Mouse (Mus musculus): ENCODE data around the gene Mpdu1.
"Not testable (repeated sequence)": the region's sequence is repeated elsewhere in the genome, so short reads cannot be mapped to it uniquely, and the experiment has no call there.

Mpdu1 gene

GRCm38 (mm10) chr11:69622406-69622805 lies 40.0 kb downstream of the Mpdu1 start:
- DNase-seq (ENCODE audit: low read depth in 2 of 2, low spot score in 2 of 2) = no peak

GRCm38 (mm10) chr11:69621571-69622268 lies 40.7 kb downstream of the Mpdu1 start, which contains the start of gene Sat2:
Gene Sat2, plus strand, starts transcription at chr11:69622024.
- no peak for DNase-seq (ENCODE audit: low read depth in 2 of 2, low spot score in 2 of 2)

DNA sequence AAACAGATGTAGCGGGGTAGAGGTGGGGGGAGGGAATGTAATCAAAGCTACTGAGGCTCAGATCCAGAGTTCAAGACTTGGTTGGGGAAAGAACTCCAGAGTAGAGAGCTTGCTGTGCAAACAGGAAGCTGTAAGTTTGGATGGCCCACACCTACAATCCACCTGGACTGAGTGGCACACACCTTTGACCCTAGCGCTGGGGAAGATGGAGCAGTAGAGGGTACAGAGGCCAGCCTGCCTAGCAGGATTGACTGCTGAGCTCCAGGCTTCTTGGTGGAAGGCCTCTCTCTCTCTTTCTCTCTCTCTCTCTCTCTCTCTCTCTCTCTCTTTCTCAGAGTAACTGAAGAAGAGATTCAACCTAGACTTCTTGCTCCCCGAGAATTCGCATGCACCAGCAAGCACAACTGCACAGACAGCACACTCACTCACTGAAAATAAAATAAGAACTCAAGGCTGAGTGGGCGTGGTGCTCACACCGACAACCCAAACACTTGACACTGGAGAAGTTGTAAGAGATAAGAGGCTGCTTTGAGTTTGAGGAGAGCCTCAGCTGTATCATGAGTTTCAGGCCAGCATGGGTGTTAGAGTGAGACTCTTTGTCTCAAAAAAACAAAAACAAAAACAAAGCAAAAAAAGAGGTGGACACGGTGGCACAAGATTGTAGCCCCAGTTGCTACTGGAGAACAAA lies 41.9 kb downstream of the Mpdu1 start:
- no peak for DNase-seq (ENCODE audit: low read depth in 2 of 2, low spot score in 2 of 2)

DNA sequence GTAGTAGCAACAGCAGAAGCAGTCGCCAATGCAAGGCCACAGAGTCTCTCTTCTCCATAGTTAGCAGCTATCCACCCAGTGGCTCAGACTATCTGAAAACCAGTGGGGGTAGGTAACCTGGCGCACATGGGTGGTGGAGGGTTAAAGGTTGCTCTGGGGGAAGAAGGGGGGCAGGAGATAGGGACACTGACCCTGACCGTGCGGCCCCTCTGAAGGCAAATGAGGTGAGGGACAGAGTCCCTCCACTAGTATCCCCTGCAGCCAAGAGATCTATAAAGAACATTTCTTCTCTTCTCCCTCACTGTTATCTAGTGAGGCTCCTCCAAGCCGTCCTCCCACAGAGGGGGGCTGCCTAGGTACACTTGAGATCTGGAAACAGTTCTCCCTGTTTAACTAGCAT lies 44.6 kb downstream of the Mpdu1 start, which contains the start of gene Shbg:
TSS of gene Shbg (minus strand) at position 101 of the 400 bp plus-strand sequence.
- DNase-seq (ENCODE audit: low read depth in 2 of 2, low spot score in 2 of 2) = no peak

DNA sequence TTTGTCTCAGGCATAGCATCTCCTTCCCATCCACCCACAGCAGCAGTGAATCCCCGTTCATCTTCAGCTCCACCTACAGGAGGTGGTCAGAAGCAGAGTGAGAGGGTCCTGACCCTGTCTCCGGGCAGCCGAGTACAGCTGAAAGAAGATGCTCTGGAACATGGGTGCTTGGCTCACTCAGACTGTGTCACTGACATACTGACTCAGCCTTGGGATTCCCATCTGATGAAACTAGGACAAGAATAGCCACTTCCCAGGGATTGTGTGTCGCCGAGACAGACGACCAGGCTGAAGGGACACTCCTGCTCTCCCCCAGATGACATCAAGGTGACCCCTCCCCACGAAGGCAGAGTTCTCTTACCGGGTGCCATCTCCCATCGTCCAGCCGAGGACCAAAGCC lies 45.7 kb downstream of the Mpdu1 start:
- no peak for DNase-seq (ENCODE audit: low read depth in 2 of 2, low spot score in 2 of 2)

DNA sequence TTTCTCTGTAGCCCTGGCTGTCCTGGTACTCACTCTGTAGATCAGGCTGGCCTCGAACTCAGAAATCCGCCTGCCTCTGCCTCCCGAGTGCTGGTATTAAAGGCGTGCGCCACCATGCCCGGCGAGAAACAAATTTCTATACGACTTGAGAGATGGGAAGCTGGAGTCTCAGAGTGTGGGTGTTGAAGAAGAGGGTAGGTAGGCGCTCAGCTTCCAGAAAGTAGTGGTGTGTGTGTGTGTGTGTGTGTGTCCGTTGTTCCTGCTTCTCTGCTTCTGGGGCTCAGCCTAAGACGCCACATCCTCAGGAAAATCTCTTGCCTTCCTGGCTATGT lies 48.2 kb downstream of the Mpdu1 start:
- DNase-seq (ENCODE audit: low read depth in 2 of 2, low spot score in 2 of 2) = not testable (repeated sequence)

DNA sequence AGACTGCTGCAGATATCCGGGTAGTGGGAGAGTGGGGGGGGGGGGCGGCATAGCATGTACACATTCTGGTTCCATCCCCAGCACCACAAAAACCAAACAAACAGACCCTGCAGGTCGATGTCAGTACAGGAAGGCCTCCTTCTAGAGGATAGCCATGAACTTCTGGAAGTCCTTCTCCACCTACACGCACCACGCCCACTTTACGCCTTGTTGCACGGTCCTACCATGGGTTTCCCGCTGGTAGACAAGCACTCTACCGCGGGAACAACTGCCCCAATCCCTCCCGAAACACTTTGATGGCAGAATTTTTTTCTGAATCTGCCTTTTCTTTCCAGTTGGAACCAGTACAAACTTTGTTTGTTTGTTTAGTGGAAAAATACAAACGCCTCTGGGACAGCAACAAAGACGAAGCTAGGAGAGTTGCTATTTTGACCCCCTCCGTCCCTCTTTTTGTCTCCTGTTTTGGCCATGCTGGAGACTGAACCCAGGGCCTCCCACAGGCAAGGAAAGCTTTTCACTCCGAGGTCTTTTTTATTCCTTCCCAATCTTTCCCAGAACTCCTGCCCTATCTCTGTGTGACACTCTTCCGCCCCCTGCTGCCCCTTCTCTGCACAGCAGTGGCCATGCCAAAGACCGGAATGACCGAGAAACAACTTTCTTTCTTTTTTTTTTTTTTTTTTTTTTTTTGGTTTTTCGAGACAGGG lies 48.7 kb downstream of the Mpdu1 start:
- peak in 1 of 2 experiments; percentile 41 for DNase-seq (ENCODE audit: low read depth in 2 of 2, low spot score in 2 of 2)

GRCm38 (mm10) chr11:69610899-69611298 lies 51.5 kb downstream of the Mpdu1 start:
- DNase-seq (ENCODE audit: low read depth in 2 of 2, low spot score in 2 of 2) = no peak

DNA sequence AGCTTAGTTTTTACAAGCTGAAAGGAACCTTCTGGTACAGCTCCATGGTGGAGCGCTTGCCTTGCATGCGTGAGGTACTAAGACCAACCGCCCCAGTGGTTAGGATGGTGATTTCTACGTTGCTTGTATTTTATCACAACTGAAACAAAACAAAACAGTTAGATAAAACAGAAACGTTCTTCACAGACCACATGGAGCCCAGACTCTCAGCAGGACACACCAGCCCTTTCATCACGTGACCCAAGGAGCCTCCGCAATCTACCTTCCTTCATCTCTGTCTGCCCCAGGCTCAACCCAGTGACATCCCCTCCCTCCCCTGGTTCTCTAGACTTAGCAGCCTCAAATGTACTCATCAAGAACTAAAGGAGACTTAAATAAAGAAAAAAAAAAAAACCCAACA lies 53.0 kb downstream of the Mpdu1 start:
- DNase-seq (ENCODE audit: low read depth in 2 of 2, low spot score in 2 of 2) = no peak

DNA sequence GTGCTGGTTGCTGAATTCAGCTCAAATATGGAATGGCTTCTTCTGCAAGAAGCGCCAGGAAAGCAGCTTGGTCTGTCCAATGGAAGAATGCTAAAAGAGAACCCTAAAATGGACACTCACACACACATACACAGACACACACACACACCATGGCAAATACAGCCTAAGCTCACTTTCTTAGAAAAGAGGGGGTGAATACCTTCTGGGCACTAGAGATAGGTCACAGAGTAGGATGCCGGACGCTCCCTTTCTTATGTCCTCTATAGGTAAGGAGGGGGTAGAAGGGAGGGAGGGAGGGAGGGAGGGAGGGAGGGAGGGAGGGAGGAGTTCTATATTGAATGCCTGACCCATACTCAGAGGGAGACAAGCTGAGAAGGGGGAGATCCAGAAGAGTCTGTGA lies 53.9 kb downstream of the Mpdu1 start:
- DNase-seq (ENCODE audit: low read depth in 2 of 2, low spot score in 2 of 2) = no peak

- DNase-seq (ENCODE audit: low read depth in 2 of 2, low spot score in 2 of 2) = no peak
These were observed 55.6 kb downstream of the Mpdu1 start for GRCm38 (mm10) chr11:69606832-69607231.
